Mouse (Mus musculus): ENCODE measurements around the gene Flrt2. TPM values are rescaled to one million over a fixed set of nuclear protein-coding genes. Genes with fewer than 3 reads are reported as not detected.

Gene Flrt2
- polyA plus RNA-seq, 1 experiment from 2014 or later, result 0.48 TPM

DNA sequence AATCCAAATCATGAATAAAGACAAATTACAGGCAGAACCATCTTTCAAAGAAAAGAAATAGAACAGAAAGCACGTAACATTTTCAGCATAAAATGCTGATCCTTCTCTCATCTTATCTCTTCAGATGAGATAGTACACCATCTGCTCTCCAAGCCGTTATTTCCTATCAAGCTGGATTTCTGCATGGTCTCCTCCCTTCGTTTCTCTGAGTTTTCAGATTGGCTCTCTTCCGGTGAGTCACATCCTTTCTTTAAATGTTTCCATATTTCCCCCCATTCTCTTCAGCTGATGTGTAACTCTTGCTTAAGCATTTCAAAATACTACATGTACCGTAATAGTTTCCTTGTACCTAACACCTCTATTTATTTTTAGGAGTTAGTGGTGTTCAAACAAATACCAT lies 16.3 kb upstream of the Flrt2 start:
- Histone ChIP-seq H3K9ac (replicated peaks) (no peak overlapping the region), H3K4me2 (ENCODE audit: low read depth, low read length) (no peak overlapping the region), H3K4me1 (ENCODE audit: insufficient read depth) (no peaks in the 10 kb centered on the region), H3K27me3 (ENCODE audit: insufficient read depth, low read length) (no peaks in the 10 kb centered on the region), H3K4me3 (ENCODE audit: low read depth, low read length) (no peak overlapping the region), H3K36me3 (replicated peaks; ENCODE audit: insufficient read depth, low read length) (no peaks in the 10 kb centered on the region), H3K27ac (ENCODE audit: low read depth) (no peak overlapping the region), H3K9me3 (ENCODE audit: low read length) (no peaks in the 10 kb centered on the region)
- TF ChIP-seq EP300 (IDR thresholded peaks at IDR 0.05; ENCODE audit: low read depth) (0 out of 2 replicates have a peak, but pooled peaks have one; percentile 6), CTCF (IDR thresholded peaks at IDR 0.05; ENCODE audit: low read depth) (no peak)
- ATAC-seq (no peak), DNase-seq (no peak)
- 40% methylated on average over 5 of the region's 5 CpGs for WGBS (ENCODE audit: insufficient replicate concordance)

DNA sequence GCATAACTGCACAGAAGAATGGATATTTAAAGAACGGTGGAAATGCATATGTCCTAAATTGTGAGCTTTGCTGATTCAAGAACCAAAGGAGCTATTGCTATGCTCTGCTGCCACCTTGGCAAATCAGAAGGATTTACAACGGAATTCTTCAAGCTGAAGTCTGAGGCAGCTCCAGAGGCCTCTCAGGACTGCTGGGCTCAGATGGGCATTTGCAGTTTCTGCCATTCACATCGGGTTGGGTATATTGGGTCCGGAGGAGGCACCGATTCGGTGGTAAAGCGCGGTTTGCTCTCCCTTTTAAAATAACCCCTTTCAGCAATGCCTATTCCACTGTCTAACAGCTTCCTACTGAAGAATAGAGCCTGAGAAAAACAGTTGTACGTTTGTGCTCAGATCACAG lies 1.2 kb upstream of the Flrt2 start:
- DNase-seq, result no peak
- Histone ChIP-seq H3K4me2 (ENCODE audit: low read depth, low read length) (no peak overlapping the region), H3K36me3 (replicated peaks; ENCODE audit: insufficient read depth, low read length) (no peaks in the 10 kb centered on the region), H3K27ac (ENCODE audit: low read depth) (no peak overlapping the region), H3K4me3 (ENCODE audit: low read depth, low read length) (no peak overlapping the region), H3K4me1 (ENCODE audit: insufficient read depth) (peaks cover 3% of the 10 kb centered on the region; the same call in 1 of the 2 replicates), H3K27me3 (ENCODE audit: insufficient read depth, low read length) (peaks cover 49% of the 10 kb centered on the region), H3K9me3 (ENCODE audit: low read length) (no peaks in the 10 kb centered on the region), H3K9ac (replicated peaks) (no peak overlapping the region)
- WGBS (ENCODE audit: insufficient replicate concordance), result 10% methylated on average over 9 of the region's 9 CpGs
- no peak for TF ChIP-seq EP300 (IDR thresholded peaks at IDR 0.05; ENCODE audit: low read depth)
- TF ChIP-seq CTCF (IDR thresholded peaks at IDR 0.05; ENCODE audit: low read depth), result peak; percentile 60
- ATAC-seq, result no peak

DNA sequence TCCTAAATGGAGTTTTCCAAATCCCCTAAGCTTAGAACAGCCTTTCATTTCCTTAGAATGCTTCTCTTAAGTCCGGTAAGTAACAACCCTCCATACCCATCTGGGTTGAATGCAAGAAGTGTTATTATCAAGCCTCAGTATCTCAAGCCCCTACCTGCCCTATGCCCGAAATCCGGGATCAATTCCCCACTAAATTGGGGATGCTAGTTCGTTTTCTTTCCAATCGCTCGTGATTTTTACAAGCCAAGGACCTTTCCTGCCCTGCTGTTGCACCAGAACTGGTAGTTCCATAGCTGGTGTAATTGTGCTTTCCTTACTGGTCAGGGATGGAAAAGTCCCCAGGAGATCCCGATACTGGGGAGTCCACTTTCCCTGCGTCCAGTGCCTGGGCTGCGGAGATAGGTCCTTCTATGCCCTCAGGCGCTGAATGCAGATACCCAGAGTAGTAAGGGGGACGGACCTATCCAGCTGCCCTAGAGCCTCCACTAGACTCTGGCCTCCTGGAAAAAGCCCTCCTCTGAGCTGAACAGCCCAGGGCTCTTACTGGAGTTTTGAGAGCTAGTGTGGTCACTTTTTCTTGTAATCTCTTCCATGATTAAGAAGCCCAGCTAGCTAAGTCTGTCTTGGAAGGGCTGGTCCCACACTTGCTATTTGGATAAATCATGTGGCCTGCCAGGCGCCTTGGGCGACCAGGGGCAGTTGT lies 1.1 kb downstream of the Flrt2 start:
- H3K27ac ChIP-seq (ENCODE audit: low read depth), result no peak overlapping the region
- no peaks in the 10 kb centered on the region for H3K36me3 ChIP-seq (replicated peaks; ENCODE audit: insufficient read depth, low read length)
- peak overlapping the region; percentile 74 for H3K4me2 ChIP-seq (ENCODE audit: low read depth, low read length)
- peaks cover 68% of the 10 kb centered on the region for H3K27me3 ChIP-seq (ENCODE audit: insufficient read depth, low read length)
- DNase-seq, result no peak
- H3K9ac ChIP-seq (replicated peaks), result no peak overlapping the region
- no peak for TF ChIP-seq CTCF (IDR thresholded peaks at IDR 0.05; ENCODE audit: low read depth)
- TF ChIP-seq EP300 (IDR thresholded peaks at IDR 0.05; ENCODE audit: low read depth), result no peak
- H3K9me3 ChIP-seq (ENCODE audit: low read length), result no peaks in the 10 kb centered on the region
- 3% methylated on average over 13 of the region's 13 CpGs for WGBS (ENCODE audit: insufficient replicate concordance)
- 0 out of 2 replicates have a peak overlapping the region, but pooled peaks have one; percentile 24 for H3K4me3 ChIP-seq (ENCODE audit: low read depth, low read length)
- no peak for ATAC-seq
- H3K4me1 ChIP-seq (ENCODE audit: insufficient read depth), result peaks cover 3% of the 10 kb centered on the region; the same call in 1 of the 2 replicates

DNA sequence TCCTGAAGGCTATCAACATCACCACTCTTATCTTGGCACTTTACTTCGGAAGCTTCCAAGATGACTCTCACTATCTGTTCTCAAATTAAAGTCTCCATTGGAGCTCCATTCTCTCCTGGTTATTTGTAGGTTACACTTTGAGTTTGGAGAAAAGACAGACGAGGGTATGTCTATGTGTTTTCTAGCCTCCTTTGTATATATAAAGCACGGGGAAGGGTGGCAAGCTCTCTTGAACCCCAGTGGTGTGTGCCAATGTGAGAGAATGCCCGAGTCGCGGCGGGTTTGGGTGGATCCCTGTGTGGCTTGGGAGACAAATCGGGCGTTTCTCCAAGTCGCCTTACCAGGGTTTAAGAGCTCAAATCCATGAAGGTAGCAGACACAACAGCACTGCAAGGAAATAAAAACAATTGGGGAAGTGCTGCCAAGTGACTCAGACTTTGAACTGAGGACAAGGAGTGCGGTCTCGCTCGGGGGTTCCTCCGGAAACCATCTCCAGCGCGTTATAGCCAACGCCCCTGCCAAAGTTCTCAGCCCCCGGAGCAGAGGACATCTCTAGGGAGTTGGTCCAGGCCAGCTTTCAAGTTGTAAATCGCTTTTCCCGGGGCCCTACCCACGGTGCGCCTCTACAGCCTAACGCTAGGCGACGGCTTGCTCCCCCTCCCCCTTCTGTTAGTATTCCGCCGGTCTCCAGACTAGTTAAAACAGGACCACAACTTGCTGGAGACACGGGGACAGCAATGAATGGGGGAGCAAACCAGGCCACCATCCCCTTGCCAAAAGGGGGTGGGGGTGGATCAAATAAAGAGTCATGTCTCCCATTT lies 1.8 kb downstream of the Flrt2 start:
- TF ChIP-seq EP300 (IDR thresholded peaks at IDR 0.05; ENCODE audit: low read depth) (no peak), CTCF (IDR thresholded peaks at IDR 0.05; ENCODE audit: low read depth) (no peak)
- Histone ChIP-seq H3K36me3 (replicated peaks; ENCODE audit: insufficient read depth, low read length) (no peaks in the 10 kb centered on the region), H3K4me2 (ENCODE audit: low read depth, low read length) (peak overlapping the region; percentile 74), H3K9me3 (ENCODE audit: low read length) (no peaks in the 10 kb centered on the region), H3K27me3 (ENCODE audit: insufficient read depth, low read length) (peaks cover 69% of the 10 kb centered on the region), H3K4me3 (ENCODE audit: low read depth, low read length) (peak overlapping the region; percentile 24), H3K9ac (replicated peaks) (no peak overlapping the region), H3K27ac (ENCODE audit: low read depth) (no peak overlapping the region), H3K4me1 (ENCODE audit: insufficient read depth) (peaks cover 3% of the 10 kb centered on the region; the same call in 1 of the 2 replicates)
- ATAC-seq (no peak), DNase-seq (peak; percentile 19)
- under 1% methylated on average over 28 of the region's 28 CpGs for WGBS (ENCODE audit: insufficient replicate concordance)

DNA sequence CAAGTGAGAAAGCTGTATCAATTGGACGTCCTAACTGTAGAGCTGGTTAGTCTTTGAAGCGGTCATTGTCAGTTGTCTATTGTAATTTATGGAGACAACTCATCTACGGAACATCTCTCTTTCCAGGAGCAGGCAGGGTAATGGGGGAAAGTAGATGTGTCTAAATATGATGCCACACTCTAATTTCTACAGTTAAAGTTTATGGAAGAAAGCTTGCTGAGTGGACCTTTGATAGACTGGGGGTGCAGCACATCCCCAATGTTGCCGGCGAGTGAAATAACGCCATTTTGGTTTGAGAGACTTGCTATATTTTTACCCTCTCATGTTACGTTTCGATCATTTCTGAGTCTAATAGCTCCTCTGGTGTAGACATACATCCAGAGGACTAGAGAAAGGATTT lies 2.5 kb downstream of the Flrt2 start:
- 2% methylated on average over 8 of the region's 8 CpGs for WGBS (ENCODE audit: insufficient replicate concordance)
- H3K4me1 ChIP-seq (ENCODE audit: insufficient read depth), result peaks cover 3% of the 10 kb centered on the region; the same call in 1 of the 2 replicates
- no peak overlapping the region for H3K27ac ChIP-seq (ENCODE audit: low read depth)
- TF ChIP-seq EP300 (IDR thresholded peaks at IDR 0.05; ENCODE audit: low read depth) (no peak), CTCF (IDR thresholded peaks at IDR 0.05; ENCODE audit: low read depth) (no peak)
- peaks cover 69% of the 10 kb centered on the region for H3K27me3 ChIP-seq (ENCODE audit: insufficient read depth, low read length)
- DNase-seq (no peak), ATAC-seq (no peak)
- no peaks in the 10 kb centered on the region for H3K9me3 ChIP-seq (ENCODE audit: low read length)
- no peaks in the 10 kb centered on the region for H3K36me3 ChIP-seq (replicated peaks; ENCODE audit: insufficient read depth, low read length)
- peak overlapping the region; percentile 74 for H3K4me2 ChIP-seq (ENCODE audit: low read depth, low read length)
- H3K9ac ChIP-seq (replicated peaks), result no peak overlapping the region
- peak overlapping the region; percentile 43 for H3K4me3 ChIP-seq (ENCODE audit: low read depth, low read length)

Data from liver, postnatal 0 days (tissue).